Mouse (Mus musculus) heart, embryonic 11.5 days (tissue): Measurements from ENCODE around the gene Itpkb. TPM values are rescaled to one million over a fixed set of nuclear protein-coding genes. Genes with fewer than 3 reads are reported as not detected.

Experiments used
- ATAC-seq: fragments of 200-750 bp; cut with Nextera tagmentation; replicated peaks from 2 replicates; pipeline ENCODE4 v1.8.0; 2017; ENCODE audit warnings: moderate library complexity; ENCODE audit not compliant: insufficient number of reproducible peaks, low FRiP score, low TSS enrichment
- H3K27ac ChIP-seq: fragments of 300-500 bp; sonication (generic); 2 replicates; pipeline ENCODE4 v1.5.1; 2014; ENCODE audit warnings: mild to moderate bottlenecking, low read depth, low read length
- H3K27me3 ChIP-seq: fragments of 300-500 bp; sonication (generic); 2 replicates; pipeline ENCODE4 v1.6.1; 2014; ENCODE audit warnings: mild to moderate bottlenecking, low read length, mixed read lengths; ENCODE audit not compliant: control insufficient read depth, insufficient read depth
- H3K36me3 ChIP-seq: fragments of 300-500 bp; sonication (generic); 2 replicates; pipeline ENCODE4 v1.6.1; 2014; ENCODE audit warnings: mild to moderate bottlenecking, low read length, moderate library complexity, mixed read lengths; ENCODE audit not compliant: control insufficient read depth, insufficient read depth
- H3K4me1 ChIP-seq: fragments of 300-500 bp; sonication (generic); 2 replicates; pipeline ENCODE4 v1.6.1; 2014; ENCODE audit warnings: low read length; ENCODE audit not compliant: control insufficient read depth, insufficient read depth
- H3K4me2 ChIP-seq: fragments of 300-500 bp; sonication (generic); 2 replicates; pipeline ENCODE4 v1.6.1; 2014; ENCODE audit warnings: mild to moderate bottlenecking, moderate library complexity
- H3K4me3 ChIP-seq: fragments of 300-500 bp; sonication (generic); 2 replicates; pipeline ENCODE4 v1.5.1; 2014; ENCODE audit warnings: low read depth, low read length
- H3K9ac ChIP-seq: fragments of 300-500 bp; sonication (generic); 2 replicates; pipeline ENCODE4 v1.6.1; 2014; ENCODE audit warnings: mild to moderate bottlenecking, low read depth, low read length, moderate library complexity
- H3K9me3 ChIP-seq: fragments of 300-500 bp; sonication (generic); replicated peaks from 2 replicates; pipeline ENCODE4 v1.6.1; 2016; ENCODE audit warnings: low read length; ENCODE audit not compliant: control insufficient read depth
- WGBS: fragments of 180-500 bp; shearing (Covaris S2); extraction: QIAGEN DNeasy Blood & Tissue Kit; methylation state at CpG from one replicate; pipeline ENCODE4 v1.1.7; 2014; ENCODE audit not compliant: insufficient replicate concordance; 5-methylcytosine and 5-hydroxymethylcytosine counted together
- polyA plus RNA-seq: library from polyadenylated mRNA; unstranded; fragments of >200 nt; fragmentation: Nextera tagmentation; extraction: Ambion mirVana; gene quantifications from 2 replicates; pipeline ENCODE4 v1.2.1, GENCODE M21; 2014

Itpkb gene
- polyA plus RNA-seq, 1 experiment from 2014 or later = 4.0 TPM

GRCm38 (mm10) chr1:180434925-180435324, 104.6 kb downstream of the Itpkb start:
- Histone ChIP-seq H3K9me3 (no peaks in the 10 kb centered on the region), H3K36me3 (no peaks in the 10 kb centered on the region), H3K4me2 (no peak overlapping the region), H3K27me3 (peaks cover 52% of the 10 kb centered on the region), H3K4me3 (no peak overlapping the region), H3K27ac (no peak overlapping the region), H3K4me1 (0 out of 2 replicates have a peak, but pooled peaks cover 5% of the 10 kb centered on the region), H3K9ac (no peak overlapping the region)
- WGBS = 5% methylated on average over 9 of the region's 9 CpGs
- ATAC-seq = no peak

- no peak overlapping the region for H3K4me2 ChIP-seq
- no peak for ATAC-seq
- H3K4me3 ChIP-seq = no peak overlapping the region
- H3K27ac ChIP-seq = no peak overlapping the region
- H3K4me1 ChIP-seq = 0 out of 2 replicates have a peak, but pooled peaks cover 3% of the 10 kb centered on the region
- WGBS = 73% methylated on average over 4 of the region's 4 CpGs
- H3K9me3 ChIP-seq = no peaks in the 10 kb centered on the region
- H3K27me3 ChIP-seq = peaks cover 50% of the 10 kb centered on the region
- H3K9ac ChIP-seq = no peak overlapping the region
- H3K36me3 ChIP-seq = no peaks in the 10 kb centered on the region
These were observed 109.2 kb downstream of the Itpkb start for GRCm38 (mm10) chr1:180439496-180439895.

DNA sequence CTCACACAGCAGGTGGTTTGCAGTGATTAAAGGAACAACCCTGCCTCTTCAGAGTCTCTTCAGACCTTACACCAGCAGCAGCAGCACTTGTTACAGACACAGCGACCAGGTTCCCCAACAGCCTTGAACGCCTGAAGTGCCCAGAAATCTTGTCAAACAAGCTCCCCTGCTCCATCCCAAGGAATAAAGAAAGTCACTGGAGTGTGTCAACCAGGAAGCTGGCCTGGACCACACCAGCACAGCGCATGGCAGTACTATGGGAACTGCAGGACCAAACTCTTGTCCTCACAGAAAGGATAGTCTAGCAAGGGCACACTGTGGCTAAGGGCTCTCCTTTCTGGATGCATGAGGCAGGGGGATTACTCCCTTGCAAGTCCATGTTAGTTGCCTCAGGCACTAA, 114.1 kb downstream of the Itpkb start:
- no peak overlapping the region for H3K4me3 ChIP-seq
- ATAC-seq = no peak
- no peak overlapping the region for H3K9ac ChIP-seq
- WGBS = 55% methylated on average over 3 of the region's 3 CpGs
- peaks cover 22% of the 10 kb centered on the region for H3K27me3 ChIP-seq
- H3K9me3 ChIP-seq = no peaks in the 10 kb centered on the region
- no peak overlapping the region for H3K27ac ChIP-seq
- no peaks in the 10 kb centered on the region for H3K4me1 ChIP-seq
- no peak overlapping the region for H3K4me2 ChIP-seq
- no peaks in the 10 kb centered on the region for H3K36me3 ChIP-seq

GRCm38 (mm10) chr1:180449641-180450040, 119.4 kb downstream of the Itpkb start:
- no peaks in the 10 kb centered on the region for H3K9me3 ChIP-seq
- H3K27ac ChIP-seq = no peak overlapping the region
- no peak overlapping the region for H3K4me3 ChIP-seq
- no peaks in the 10 kb centered on the region for H3K4me1 ChIP-seq
- WGBS = 55% methylated on average over 2 of the region's 2 CpGs
- H3K9ac ChIP-seq = no peak overlapping the region
- H3K36me3 ChIP-seq = no peaks in the 10 kb centered on the region
- ATAC-seq = no peak
- H3K27me3 ChIP-seq = peaks cover 5% of the 10 kb centered on the region; the same call in 1 of the 2 replicates
- no peak overlapping the region for H3K4me2 ChIP-seq

DNA sequence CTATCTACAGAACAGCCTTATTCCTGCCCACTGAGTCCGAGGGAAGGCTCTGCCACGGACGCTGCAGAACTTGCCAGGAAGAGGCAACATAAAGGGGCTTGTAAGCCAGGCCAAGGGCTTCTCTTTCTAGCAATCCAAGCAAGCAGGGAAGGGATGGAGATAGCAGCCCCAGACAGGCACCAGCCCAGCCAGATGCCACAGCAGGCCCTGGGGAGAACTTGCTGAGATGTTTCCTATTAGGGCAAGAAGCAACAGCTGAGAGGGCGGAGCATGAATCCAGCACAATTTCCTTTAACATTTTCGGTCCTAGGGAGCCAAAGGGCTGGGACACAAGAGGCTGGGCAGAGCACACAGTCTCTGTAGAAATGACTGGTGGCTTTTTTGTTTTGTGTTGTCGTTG, 128.0 kb downstream of the Itpkb start:
- peaks cover 14% of the 10 kb centered on the region for H3K27me3 ChIP-seq
- WGBS = 45% methylated on average over 6 of the region's 6 CpGs
- H3K4me3 ChIP-seq = no peak overlapping the region
- no peak overlapping the region for H3K9ac ChIP-seq
- no peaks in the 10 kb centered on the region for H3K9me3 ChIP-seq
- H3K4me1 ChIP-seq = no peaks in the 10 kb centered on the region
- ATAC-seq = no peak
- H3K27ac ChIP-seq = no peak overlapping the region
- no peak overlapping the region for H3K4me2 ChIP-seq
- no peaks in the 10 kb centered on the region for H3K36me3 ChIP-seq

- no peak overlapping the region for H3K9ac ChIP-seq
- no peaks in the 10 kb centered on the region for H3K9me3 ChIP-seq
- ATAC-seq = no peak
- WGBS = 45% methylated on average over 3 of the region's 3 CpGs
- no peaks in the 10 kb centered on the region for H3K4me1 ChIP-seq
- no peaks in the 10 kb centered on the region for H3K36me3 ChIP-seq
- no peak overlapping the region for H3K4me3 ChIP-seq
- peaks cover 14% of the 10 kb centered on the region for H3K27me3 ChIP-seq
- H3K4me2 ChIP-seq = no peak overlapping the region
- H3K27ac ChIP-seq = no peak overlapping the region
These were observed 128.4 kb downstream of the Itpkb start for GRCm38 (mm10) chr1:180458680-180459079.

DNA sequence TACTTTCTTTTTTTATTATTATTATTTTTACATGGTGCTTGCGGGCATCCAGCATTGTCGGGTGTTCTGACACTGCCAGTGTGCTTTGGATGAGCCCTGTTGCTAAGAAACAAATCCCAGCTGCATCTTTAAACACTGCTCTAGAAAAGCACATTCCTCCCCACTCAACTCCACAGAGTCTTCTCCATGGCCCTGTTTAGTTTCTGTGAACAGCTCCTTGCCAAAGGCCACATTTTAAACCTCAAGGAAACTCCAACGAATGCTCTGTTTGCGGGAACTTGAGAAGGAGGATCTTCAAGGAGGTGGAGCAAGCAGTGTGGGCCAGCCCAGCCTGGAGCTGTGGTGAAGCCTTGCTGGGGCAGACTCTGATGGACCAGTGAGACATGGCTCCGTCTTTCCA, 130.4 kb downstream of the Itpkb start:
- H3K27me3 ChIP-seq = peaks cover 11% of the 10 kb centered on the region

GRCm38 (mm10) chr1:180462396-180462795, 132.1 kb downstream of the Itpkb start:
- Histone ChIP-seq H3K9ac (no peak overlapping the region), H3K4me3 (no peak overlapping the region), H3K4me2 (no peak overlapping the region), H3K27me3 (peaks cover 5% of the 10 kb centered on the region), H3K4me1 (no peaks in the 10 kb centered on the region), H3K36me3 (no peaks in the 10 kb centered on the region), H3K9me3 (no peaks in the 10 kb centered on the region; the same call in 1 of the 2 replicates), H3K27ac (no peak overlapping the region)
- 66% methylated on average over 5 of the region's 5 CpGs for WGBS
- ATAC-seq = no peak

More for the DNA sequence above, 130.4 kb downstream of the Itpkb start:
- Histone ChIP-seq H3K27ac (no peak overlapping the region), H3K4me3 (no peak overlapping the region), H3K4me1 (no peaks in the 10 kb centered on the region), H3K9me3 (no peaks in the 10 kb centered on the region), H3K9ac (no peak overlapping the region), H3K36me3 (no peaks in the 10 kb centered on the region), H3K4me2 (no peak overlapping the region)
- WGBS = 56% methylated on average over 5 of the region's 5 CpGs
- ATAC-seq = no peak

DNA sequence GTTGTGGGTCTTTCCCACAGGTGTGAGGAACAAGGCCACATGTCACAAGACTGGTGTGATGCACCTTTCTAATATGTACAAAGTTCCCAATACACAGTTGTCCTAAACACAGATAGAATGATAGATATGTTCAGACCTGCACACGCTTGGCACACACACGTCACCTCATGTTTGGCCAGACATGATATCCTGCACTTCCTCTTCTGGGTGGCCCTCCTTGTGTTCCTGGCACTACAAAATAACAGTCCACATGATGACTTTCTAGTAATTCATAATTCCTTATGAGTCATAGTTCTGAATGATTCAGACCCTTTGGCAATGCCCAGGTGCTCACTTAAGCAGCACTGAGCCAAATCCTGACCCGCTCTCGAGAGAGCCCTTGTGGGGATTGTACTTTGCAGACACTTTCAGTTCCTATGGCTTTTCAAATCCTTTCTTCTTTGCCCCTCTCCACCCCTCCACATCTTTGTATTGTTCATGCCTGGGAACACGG, 132.7 kb downstream of the Itpkb start:
- WGBS = 81% methylated on average over 5 of the region's 5 CpGs
- Histone ChIP-seq H3K4me2 (no peak overlapping the region), H3K27me3 (peaks cover 5% of the 10 kb centered on the region), H3K27ac (no peak overlapping the region), H3K4me1 (no peaks in the 10 kb centered on the region), H3K4me3 (no peak overlapping the region), H3K9me3 (no peaks in the 10 kb centered on the region; the same call in 1 of the 2 replicates), H3K36me3 (no peaks in the 10 kb centered on the region), H3K9ac (no peak overlapping the region)
- no peak for ATAC-seq
